ENCODE assay signal across 9 mouse cellular contexts in genomic region chr5:26189377-26189776, GRCm38 (mm10).
DNase-seq lines count a peak whose midpoint lies in the region; ATAC-seq lines count a peak whose summit lies in the region.
"Had no signal": no experiment of that assay in that cellular context is flagged by ENCODE, and none has a peak within 500 bp of the region (broad histone marks: within the 10 kb centered on the region; RNA-seq: fewer than 3 reads in every experiment).

No protein-coding gene starts in this region.

- no peak overlapping the region for H3K9ac ChIP-seq in liver, embryonic 11.5 days (ENCODE audit: low read depth, low read length)
- no peak overlapping the region for H3K9ac ChIP-seq in midbrain, embryonic 13.5 days (replicated peaks)
- H3K9ac ChIP-seq: limb, embryonic 15.5 days had no signal

- no peak overlapping the region for H3K27ac ChIP-seq in liver, embryonic 11.5 days (ENCODE audit: low read depth, low read length)
- no peak overlapping the region for H3K27ac ChIP-seq in midbrain, embryonic 13.5 days
- H3K27ac ChIP-seq: limb, embryonic 15.5 days had no signal

- WGBS in liver, embryonic 11.5 days = 14% methylated on average over 5 of the region's 5 CpGs
- WGBS in midbrain, embryonic 13.5 days = 15% methylated on average over 5 of the region's 5 CpGs

- H3K4me3 ChIP-seq in liver, embryonic 11.5 days (ENCODE audit: low read depth, low read length) = no peak overlapping the region
- no peak overlapping the region for H3K4me3 ChIP-seq in midbrain, embryonic 13.5 days (replicated peaks)
- H3K4me3 ChIP-seq: limb, embryonic 15.5 days had no signal

- H3K4me2 ChIP-seq in liver, embryonic 11.5 days = no peak overlapping the region
- no peak overlapping the region for H3K4me2 ChIP-seq in midbrain, embryonic 13.5 days (replicated peaks)
- H3K4me2 ChIP-seq: limb, embryonic 15.5 days had no signal

- H3K36me3 ChIP-seq in liver, embryonic 11.5 days (ENCODE audit: control insufficient read depth, insufficient read depth, low read length) = no peaks in the 10 kb centered on the region
- no peaks in the 10 kb centered on the region for H3K36me3 ChIP-seq in midbrain, embryonic 13.5 days
- H3K36me3 ChIP-seq: limb, embryonic 15.5 days had no signal

- no peaks in the 10 kb centered on the region for H3K4me1 ChIP-seq in liver, embryonic 11.5 days (replicated peaks; ENCODE audit: control insufficient read depth, insufficient read depth, low read length)
- H3K4me1 ChIP-seq in midbrain, embryonic 13.5 days (replicated peaks) = peaks cover 9% of the 10 kb centered on the region
- H3K4me1 ChIP-seq: limb, embryonic 15.5 days had no signal

- no peaks in the 10 kb centered on the region for H3K27me3 ChIP-seq in liver, embryonic 11.5 days (replicated peaks; ENCODE audit: control insufficient read depth, insufficient read depth, low read length)
- H3K27me3 ChIP-seq in midbrain, embryonic 13.5 days = no peaks in the 10 kb centered on the region; the same call in 1 of the 2 replicates
- H3K27me3 ChIP-seq: limb, embryonic 15.5 days had no signal

- DNase-seq in cerebellum, adult 11 months = peak; percentile 2
- DNase-seq in liver = peak; percentile 21
- no peak for DNase-seq in liver, embryonic 11.5 days (ENCODE audit: low spot score)
- DNase-seq in cerebellum, adult 11-12 months = peak; percentile 4
- DNase-seq in lung, postnatal 14 days = no peak

- ATAC-seq in cerebellum, adult (ENCODE audit: insufficient number of reproducible peaks, low FRiP score, low TSS enrichment) = no peak
- ATAC-seq in liver, embryonic 11.5 days (replicated peaks; ENCODE audit: low FRiP score) = no peak
- ATAC-seq in midbrain, embryonic 13.5 days = 0 out of 2 replicates have a peak, but pooled peaks have one; percentile 11
- no peak for ATAC-seq in granulocyte monocyte progenitor cell, adult 5-6 weeks (replicated peaks; ENCODE audit: poor library complexity, severe bottlenecking)

- H3K9me3 ChIP-seq in liver, embryonic 11.5 days (ENCODE audit: control insufficient read depth, low read length) = no peaks in the 10 kb centered on the region
- H3K9me3 ChIP-seq in midbrain, embryonic 13.5 days = no peaks in the 10 kb centered on the region
- H3K9me3 ChIP-seq: limb, embryonic 15.5 days had no signal

Comparison
In these comparisons a context has a peak if more than half of its experiments do, and no peak if none do; other contexts are left out.
1. DNase-seq: peak in cerebellum, adult 11 months (single experiment), liver (single experiment) and cerebellum, adult 11-12 months (single experiment); none in liver, embryonic 11.5 days (single experiment) and lung, postnatal 14 days (single experiment).